Mouse (Mus musculus) ES-E14 (cell line): ENCODE results near the gene Mfsd2b. TPM values are rescaled to one million over a fixed set of nuclear protein-coding genes. Genes with fewer than 3 reads are reported as not detected.

Experiments used
- DNase-seq: peaks from one replicate; pipeline ENCODE4 v3.0.0-alpha.2; 2013; ENCODE audit warnings: low read depth, low spot score
- H3K27ac ChIP-seq: 2 replicates; pipeline ENCODE4 v1.5.1; 2012; ENCODE audit warnings: low read depth, mild to moderate bottlenecking, low read length, moderate library complexity, mixed read lengths; ENCODE audit not compliant: poor library complexity, insufficient read depth, severe bottlenecking
- H3K36me3 ChIP-seq: 2 replicates; pipeline ENCODE4 v1.6.1; 2012; ENCODE audit warnings: mild to moderate bottlenecking, low read length, moderate library complexity, mixed read lengths; ENCODE audit not compliant: control insufficient read depth, poor library complexity, insufficient read depth, severe bottlenecking
- H3K4me1 ChIP-seq, 2 experiments: fragments of 150-350 bp in 1 of 2; sonication (generic) in 1 of 2; 2 replicates each; pipeline ENCODE4 v1.6.1; 2012; ENCODE audit warnings: low read length in 2 of 2, mild to moderate bottlenecking in 1 of 2, mixed read lengths in 1 of 2; ENCODE audit not compliant: control insufficient read depth in 2 of 2, insufficient read depth in 2 of 2, poor library complexity in 1 of 2
- H3K4me3 ChIP-seq, 2 experiments: fragments of 150-350 bp in 1 of 2; sonication (generic) in 1 of 2; 2 replicates each; pipeline ENCODE4 v1.5.1; 2012; ENCODE audit warnings: low read length in 2 of 2, low read depth in 1 of 2, mild to moderate bottlenecking in 1 of 2, mixed read lengths in 1 of 2; ENCODE audit not compliant: insufficient read depth in 1 of 2, poor library complexity in 1 of 2, severe bottlenecking in 1 of 2
- H3K9ac ChIP-seq: 2 replicates; pipeline ENCODE4 v1.6.1; 2012; ENCODE audit warnings: low read depth, mild to moderate bottlenecking, low read length, mixed read lengths; ENCODE audit not compliant: poor library complexity, insufficient read depth, severe bottlenecking
- H3K9me3 ChIP-seq: fragments of 150-350 bp; sonication (generic); 2 replicates; pipeline ENCODE4 v1.6.1; 2012; ENCODE audit warnings: low read depth, mild to moderate bottlenecking, low read length; ENCODE audit not compliant: control insufficient read depth, insufficient read depth
- CHD2 ChIP-seq: IDR thresholded peaks from 2 replicates; pipeline ENCODE4 v1.6.1; 2014; ENCODE audit warnings: mild to moderate bottlenecking, low read depth, low read length, inconsistent platforms
- HCFC1 ChIP-seq: IDR thresholded peaks from 2 replicates; pipeline ENCODE4 v1.6.1; 2012; ENCODE audit warnings: low read length, inconsistent platforms, borderline replicate concordance; ENCODE audit not compliant: insufficient read depth
- MAFK ChIP-seq: IDR thresholded peaks from 2 replicates; pipeline ENCODE4 v1.6.1; 2014; ENCODE audit warnings: mild to moderate bottlenecking, low read depth, low read length, inconsistent platforms; ENCODE audit not compliant: insufficient read depth
- ZC3H11A ChIP-seq: IDR thresholded peaks from 2 replicates; pipeline ENCODE4 v1.6.1; 2012; ENCODE audit warnings: low read depth, mild to moderate bottlenecking, inconsistent platforms, low read length, borderline replicate concordance
- ZNF384 ChIP-seq: IDR thresholded peaks from 2 replicates; pipeline ENCODE4 v1.6.1; 2012; ENCODE audit warnings: low read depth, low read length, inconsistent platforms
- in situ Hi-C, 2 experiments: fragments of 600-800 bp; cut with MboI; formaldehyde crosslinking; loops; one replicate each; pipeline ENCODE4 v1.15.1; 2025; ENCODE audit warnings: low sequenced_read_pairs in 2 of 2, inconsistent platforms in 1 of 2; ENCODE audit not compliant: unreplicated experiment in 2 of 2
- total RNA-seq: library from RNA; depleted of rRNA; stranded (reverse); fragments of 300-350 nt; gene quantifications from 2 replicates; pipeline ENCODE4 v1.2.3, GENCODE M21; 2012

The Mfsd2b gene
- total RNA-seq, 1 experiment = 3.2 TPM

DNA sequence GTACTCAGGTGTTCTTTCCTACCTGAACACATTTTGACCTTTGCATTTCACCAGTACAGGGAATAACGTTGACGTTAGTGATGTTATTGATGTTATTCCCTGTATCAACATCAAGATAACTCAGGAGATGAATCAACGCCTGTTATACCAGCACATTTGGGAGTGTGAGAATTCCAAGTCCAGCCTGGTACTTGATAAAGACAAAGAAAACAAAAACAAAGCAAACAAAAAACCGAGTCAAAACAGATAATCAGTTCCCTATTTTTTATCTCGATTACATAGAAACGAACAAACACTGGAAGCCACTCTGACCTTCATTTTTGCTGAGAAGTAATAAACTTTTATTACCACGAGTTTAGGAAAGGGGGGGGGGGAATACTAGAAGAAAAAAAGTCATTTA lies 32.3 kb upstream of the Mfsd2b start:
- Histone ChIP-seq H3K4me3 (peak overlapping the region; percentile 66 to 80), H3K27ac (peak overlapping the region; percentile 98; the same call in 1 of the 2 replicates), H3K4me1 (peaks cover 5 to 8% of the 10 kb centered on the region in 2 experiments), H3K9ac (peak overlapping the region; percentile 86; the same call in 1 of the 2 replicates), H3K36me3 (no peaks in the 10 kb centered on the region; the same call in 1 of the 2 replicates), H3K9me3 (no peaks in the 10 kb centered on the region)
- in situ Hi-C loops = no loop called here
- DNase-seq = no peak
- no peak for TF ChIP-seq ZC3H11A

- Histone ChIP-seq H3K4me1 (peaks cover 5 to 8% of the 10 kb centered on the region in 2 experiments), H3K27ac (no peak overlapping the region; the same call in 1 of the 2 replicates), H3K36me3 (no peaks in the 10 kb centered on the region; the same call in 1 of the 2 replicates), H3K9me3 (no peaks in the 10 kb centered on the region), H3K4me3 (peak overlapping the region; percentile 66 to 80; a peak in 3 of 4 replicates), H3K9ac (peak overlapping the region; percentile 46; the same call in 1 of the 2 replicates)
- no peak for DNase-seq
- in situ Hi-C loops = no loop called here
- TF ChIP-seq ZNF384 (no peak), CHD2 (no peak), HCFC1 (no peak), MAFK (no peak), ZC3H11A (no peak)
These were observed 31.8 kb upstream of the Mfsd2b start for GRCm38 (mm10) chr12:4905946-4906345.

DNA sequence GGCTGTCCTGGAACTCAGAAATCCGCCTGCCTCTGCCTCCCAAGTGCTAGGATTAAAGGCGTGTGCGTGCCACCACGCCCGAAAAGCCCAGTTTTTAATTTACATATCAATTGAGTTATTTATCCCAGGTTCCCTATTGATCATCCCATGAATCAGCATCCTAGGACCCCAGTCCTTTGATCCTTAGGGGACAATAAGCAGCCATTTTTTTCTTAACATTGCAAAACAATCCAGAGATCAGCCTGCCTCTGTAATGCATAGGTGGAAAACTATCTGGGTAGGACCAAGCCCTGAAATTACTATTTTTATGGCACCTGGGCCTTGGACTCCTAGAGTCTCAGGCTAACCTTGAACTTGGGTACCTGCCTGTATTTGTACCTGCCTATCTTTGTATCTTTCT lies 23.9 kb upstream of the Mfsd2b start:
- no peak for DNase-seq
- Histone ChIP-seq H3K4me3 (no peak overlapping the region), H3K9me3 (no peaks in the 10 kb centered on the region), H3K27ac (peak overlapping the region; percentile 94; the same call in 1 of the 2 replicates), H3K36me3 (peaks cover 2% of the 10 kb centered on the region; the same call in 1 of the 2 replicates), H3K9ac (no peak overlapping the region), H3K4me1 (peaks cover 2 to 4% of the 10 kb centered on the region in 2 experiments; a peak in 2 of 4 replicates)
- TF ChIP-seq ZC3H11A (no peak), HCFC1 (no peak), MAFK (peak; percentile 90), CHD2 (peak; percentile 54; the same call in 1 of the 2 replicates), ZNF384 (peak; percentile 74; the same call in 1 of the 2 replicates)
- in situ Hi-C loops = no loop called here

DNA sequence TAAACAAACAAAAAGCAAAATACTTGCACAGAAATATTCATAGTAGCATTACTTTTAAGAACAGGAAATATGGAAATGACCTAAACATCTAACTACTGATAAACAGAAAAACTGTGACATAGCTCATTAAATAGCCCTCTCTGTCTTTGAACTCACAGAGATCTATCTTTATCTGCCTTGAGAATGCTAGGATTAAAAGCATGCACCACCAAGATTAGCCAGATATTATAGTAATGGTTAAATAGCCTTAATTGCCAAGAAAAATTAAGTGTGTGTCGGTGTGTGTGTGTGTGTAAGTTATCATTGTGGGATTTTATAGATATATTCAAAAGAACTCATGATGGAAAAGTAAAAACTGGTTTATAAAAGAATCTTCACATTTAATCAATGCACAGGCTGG lies 15.7 kb upstream of the Mfsd2b start:
- Histone ChIP-seq H3K27ac (no peak overlapping the region), H3K9ac (no peak overlapping the region), H3K9me3 (no peaks in the 10 kb centered on the region), H3K36me3 (peaks cover 17% of the 10 kb centered on the region), H3K4me1 (peaks cover 2% of the 10 kb centered on the region in 2 experiments; a peak in 2 of 4 replicates), H3K4me3 (no peak overlapping the region)
- TF ChIP-seq ZNF384 (no peak), CHD2 (no peak), MAFK (no peak), ZC3H11A (no peak), HCFC1 (no peak)
- no peak for DNase-seq
- in situ Hi-C loops = no loop called here

- H3K9ac ChIP-seq = no peak overlapping the region
- no peak overlapping the region for H3K4me3 ChIP-seq
- no peak for TF ChIP-seq CHD2
- no peak for TF ChIP-seq HCFC1
- TF ChIP-seq ZNF384 = no peak
- TF ChIP-seq ZC3H11A = no peak
- no peak for TF ChIP-seq MAFK
- no peaks in the 10 kb centered on the region for H3K9me3 ChIP-seq
- in situ Hi-C loops = no loop called here
- no peak overlapping the region for H3K27ac ChIP-seq
- no peak for DNase-seq
- peaks cover 2% of the 10 kb centered on the region in 2 experiments; a peak in 2 of 4 replicates for H3K4me1 ChIP-seq
- H3K36me3 ChIP-seq = peaks cover 17% of the 10 kb centered on the region
These were observed 15.1 kb upstream of the Mfsd2b start for GRCm38 (mm10) chr12:4889251-4889650.
